Mouse (Mus musculus): ENCODE data around the gene Acsm3. TPM values are rescaled to one million over a fixed set of nuclear protein-coding genes. Genes with fewer than 3 reads are reported as not detected.

The Acsm3 gene
- total RNA-seq, 1 experiment: not detected

GRCm38 (mm10) chr7:119764377-119764776 is 3.7 kb downstream of the Acsm3 start:
- Histone ChIP-seq H3K9ac (ENCODE audit: insufficient read depth, low read depth, low read length, poor library complexity, severe bottlenecking) (no peak overlapping the region), H3K36me3 (ENCODE audit: control insufficient read depth, insufficient read depth, low read length, poor library complexity, severe bottlenecking) (no peaks in the 10 kb centered on the region), H3K9me3 (ENCODE audit: control insufficient read depth, insufficient read depth, low read depth, low read length) (no peaks in the 10 kb centered on the region), H3K4me1 (ENCODE audit: control insufficient read depth in 2 of 2, insufficient read depth in 2 of 2, low read length in 2 of 2, poor library complexity in 1 of 2) (no peaks in the 10 kb centered on the region), H3K4me3 (ENCODE audit: insufficient read depth in 1 of 2, low read depth in 1 of 2, low read length in 2 of 2, poor library complexity in 1 of 2, severe bottlenecking in 1 of 2) (no peak overlapping the region), H3K27ac (ENCODE audit: insufficient read depth, low read depth, low read length, poor library complexity, severe bottlenecking) (no peak overlapping the region)
- TF ChIP-seq CHD2 (IDR thresholded peaks at IDR 0.05; ENCODE audit: low read depth, low read length) (no peak), ZC3H11A (IDR thresholded peaks at IDR 0.05; ENCODE audit: borderline replicate concordance, low read depth, low read length) (no peak), ZNF384 (IDR thresholded peaks at IDR 0.05; ENCODE audit: low read depth, low read length) (no peak), MAFK (IDR thresholded peaks at IDR 0.05; ENCODE audit: insufficient read depth, low read depth, low read length) (no peak), HCFC1 (IDR thresholded peaks at IDR 0.05; ENCODE audit: borderline replicate concordance, insufficient read depth, low read length) (no peak)
- in situ Hi-C loops (cut with MboI; ENCODE audit: low sequenced_read_pairs in 2 of 2, unreplicated experiment in 2 of 2): no loop called here
- DNase-seq (ENCODE audit: low read depth, low spot score): no peak

DNA sequence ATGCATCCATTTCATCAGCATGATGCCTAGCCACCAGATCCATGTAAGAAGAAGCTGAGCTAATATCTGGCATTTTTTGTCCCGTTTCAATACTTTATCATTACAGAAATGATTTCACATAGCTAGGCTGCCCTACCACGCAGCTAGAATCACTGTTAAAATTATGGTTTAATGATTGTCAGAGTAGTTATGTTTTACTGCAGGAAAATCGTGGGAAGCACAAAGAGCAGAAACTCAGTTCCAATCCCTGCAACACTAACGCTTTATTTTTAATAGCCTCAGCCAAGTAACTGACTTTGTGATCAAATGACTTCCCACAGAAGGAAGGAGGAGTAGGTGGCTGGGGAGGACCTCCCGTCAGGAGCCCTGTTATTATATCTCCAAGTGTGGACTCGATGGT is 6.3 kb downstream of the Acsm3 start:
- Histone ChIP-seq H3K9me3 (ENCODE audit: control insufficient read depth, insufficient read depth, low read depth, low read length) (no peaks in the 10 kb centered on the region), H3K36me3 (ENCODE audit: control insufficient read depth, insufficient read depth, low read length, poor library complexity, severe bottlenecking) (no peaks in the 10 kb centered on the region), H3K27ac (ENCODE audit: insufficient read depth, low read depth, low read length, poor library complexity, severe bottlenecking) (no peak overlapping the region), H3K9ac (ENCODE audit: insufficient read depth, low read depth, low read length, poor library complexity, severe bottlenecking) (no peak overlapping the region), H3K4me1 (ENCODE audit: control insufficient read depth in 2 of 2, insufficient read depth in 2 of 2, low read length in 2 of 2, poor library complexity in 1 of 2) (no peaks in the 10 kb centered on the region), H3K4me3 (ENCODE audit: insufficient read depth in 1 of 2, low read depth in 1 of 2, low read length in 2 of 2, poor library complexity in 1 of 2, severe bottlenecking in 1 of 2) (no peak overlapping the region)
- no peak for TF ChIP-seq MAFK (IDR thresholded peaks at IDR 0.05; ENCODE audit: insufficient read depth, low read depth, low read length)
- no peak for TF ChIP-seq ZC3H11A (IDR thresholded peaks at IDR 0.05; ENCODE audit: borderline replicate concordance, low read depth, low read length)
- TF ChIP-seq ZNF384 (IDR thresholded peaks at IDR 0.05; ENCODE audit: low read depth, low read length): no peak
- no peak for TF ChIP-seq HCFC1 (IDR thresholded peaks at IDR 0.05; ENCODE audit: borderline replicate concordance, insufficient read depth, low read length)
- no peak for TF ChIP-seq CHD2 (IDR thresholded peaks at IDR 0.05; ENCODE audit: low read depth, low read length)
- no peak for DNase-seq (ENCODE audit: low read depth, low spot score)
- in situ Hi-C loops (cut with MboI; ENCODE audit: low sequenced_read_pairs in 2 of 2, unreplicated experiment in 2 of 2): no loop called here

DNA sequence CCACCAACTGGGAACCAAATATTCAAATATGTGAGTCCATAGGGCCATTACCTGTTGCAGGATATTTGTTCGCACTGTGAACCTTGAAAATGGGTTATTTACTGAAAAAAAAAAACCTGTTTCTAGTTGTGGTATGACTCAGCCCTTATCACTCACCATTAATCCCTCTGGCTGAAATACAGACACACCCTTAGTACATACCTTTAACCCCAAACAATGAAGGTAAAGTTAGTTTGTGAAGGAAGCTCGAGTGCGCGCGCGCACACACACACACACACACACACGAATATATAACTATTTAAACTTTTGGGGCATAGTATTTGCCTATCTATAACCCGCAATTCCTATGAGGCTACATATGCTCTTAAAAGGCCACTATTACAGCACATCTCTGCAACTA is 9.2 kb downstream of the Acsm3 start:
- Histone ChIP-seq H3K4me1 (ENCODE audit: control insufficient read depth in 2 of 2, insufficient read depth in 2 of 2, low read length in 2 of 2, poor library complexity in 1 of 2) (no peaks in the 10 kb centered on the region), H3K36me3 (ENCODE audit: control insufficient read depth, insufficient read depth, low read length, poor library complexity, severe bottlenecking) (no peaks in the 10 kb centered on the region), H3K4me3 (ENCODE audit: insufficient read depth in 1 of 2, low read depth in 1 of 2, low read length in 2 of 2, poor library complexity in 1 of 2, severe bottlenecking in 1 of 2) (no peak overlapping the region), H3K9ac (ENCODE audit: insufficient read depth, low read depth, low read length, poor library complexity, severe bottlenecking) (no peak overlapping the region), H3K27ac (ENCODE audit: insufficient read depth, low read depth, low read length, poor library complexity, severe bottlenecking) (no peak overlapping the region), H3K9me3 (ENCODE audit: control insufficient read depth, insufficient read depth, low read depth, low read length) (no peaks in the 10 kb centered on the region)
- in situ Hi-C loops (cut with MboI; ENCODE audit: low sequenced_read_pairs in 2 of 2, unreplicated experiment in 2 of 2): no loop called here
- TF ChIP-seq ZC3H11A (IDR thresholded peaks at IDR 0.05; ENCODE audit: borderline replicate concordance, low read depth, low read length): no peak
- TF ChIP-seq ZNF384 (IDR thresholded peaks at IDR 0.05; ENCODE audit: low read depth, low read length): no peak
- TF ChIP-seq MAFK (IDR thresholded peaks at IDR 0.05; ENCODE audit: insufficient read depth, low read depth, low read length): no peak
- no peak for TF ChIP-seq HCFC1 (IDR thresholded peaks at IDR 0.05; ENCODE audit: borderline replicate concordance, insufficient read depth, low read length)
- TF ChIP-seq CHD2 (IDR thresholded peaks at IDR 0.05; ENCODE audit: low read depth, low read length): no peak
- no peak for DNase-seq (ENCODE audit: low read depth, low spot score)

DNA sequence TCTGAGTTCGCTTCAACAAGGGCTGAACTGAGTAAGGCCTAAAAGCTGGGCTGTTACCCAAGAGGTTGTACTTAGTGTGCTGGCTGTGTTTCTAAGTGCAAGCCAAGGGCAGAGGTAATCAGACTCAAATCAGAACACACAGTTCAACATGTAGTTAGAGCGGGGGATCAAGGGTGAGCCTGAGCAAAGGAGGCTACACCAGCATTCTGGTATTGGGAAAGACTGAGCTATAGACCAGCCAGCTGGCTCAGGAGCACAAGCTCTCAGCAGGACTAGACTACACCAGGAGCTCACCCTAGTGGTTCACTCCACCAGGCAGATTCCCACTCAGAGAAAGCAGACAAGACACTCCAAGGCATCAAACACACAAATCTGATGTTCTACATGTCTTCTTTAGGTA is 22.7 kb downstream of the Acsm3 start:
- Histone ChIP-seq H3K4me1 (ENCODE audit: control insufficient read depth in 2 of 2, insufficient read depth in 2 of 2, low read length in 2 of 2, poor library complexity in 1 of 2) (no peaks in the 10 kb centered on the region), H3K9ac (ENCODE audit: insufficient read depth, low read depth, low read length, poor library complexity, severe bottlenecking) (no peak overlapping the region), H3K4me3 (ENCODE audit: insufficient read depth in 1 of 2, low read depth in 1 of 2, low read length in 2 of 2, poor library complexity in 1 of 2, severe bottlenecking in 1 of 2) (no peak overlapping the region), H3K36me3 (ENCODE audit: control insufficient read depth, insufficient read depth, low read length, poor library complexity, severe bottlenecking) (peaks cover 9% of the 10 kb centered on the region), H3K9me3 (ENCODE audit: control insufficient read depth, insufficient read depth, low read depth, low read length) (no peaks in the 10 kb centered on the region), H3K27ac (ENCODE audit: insufficient read depth, low read depth, low read length, poor library complexity, severe bottlenecking) (no peak overlapping the region)
- TF ChIP-seq CHD2 (IDR thresholded peaks at IDR 0.05; ENCODE audit: low read depth, low read length): no peak
- TF ChIP-seq ZC3H11A (IDR thresholded peaks at IDR 0.05; ENCODE audit: borderline replicate concordance, low read depth, low read length): no peak
- no peak for TF ChIP-seq ZNF384 (IDR thresholded peaks at IDR 0.05; ENCODE audit: low read depth, low read length)
- no peak for TF ChIP-seq MAFK (IDR thresholded peaks at IDR 0.05; ENCODE audit: insufficient read depth, low read depth, low read length)
- no peak for TF ChIP-seq HCFC1 (IDR thresholded peaks at IDR 0.05; ENCODE audit: borderline replicate concordance, insufficient read depth, low read length)
- DNase-seq (ENCODE audit: low read depth, low spot score): no peak
- in situ Hi-C loops (cut with MboI; ENCODE audit: low sequenced_read_pairs in 2 of 2, unreplicated experiment in 2 of 2): no loop called here

DNA sequence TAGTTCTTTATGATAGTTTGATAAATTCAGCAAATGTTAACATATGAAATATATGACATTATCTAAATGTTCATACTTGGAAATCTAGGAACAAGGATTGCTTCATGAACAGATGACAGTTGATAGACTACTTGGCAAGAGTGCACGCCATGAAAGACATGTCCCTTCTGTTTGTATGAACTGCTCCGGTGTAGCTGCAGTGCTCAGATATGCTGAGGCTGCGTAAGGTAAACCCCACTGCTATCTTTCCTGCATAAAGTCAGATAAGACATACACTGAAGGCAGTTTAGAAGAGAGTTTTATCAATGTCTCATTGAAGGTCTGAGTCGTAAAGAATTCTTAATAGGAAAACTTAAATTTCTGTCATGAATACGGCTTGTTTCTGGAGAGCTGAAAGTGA is 24.2 kb downstream of the Acsm3 start:
- H3K9me3 ChIP-seq (ENCODE audit: control insufficient read depth, insufficient read depth, low read depth, low read length): no peaks in the 10 kb centered on the region
- no peak for DNase-seq (ENCODE audit: low read depth, low spot score)
- H3K4me3 ChIP-seq (ENCODE audit: insufficient read depth in 1 of 2, low read depth in 1 of 2, low read length in 2 of 2, poor library complexity in 1 of 2, severe bottlenecking in 1 of 2): no peak overlapping the region
- no peaks in the 10 kb centered on the region for H3K4me1 ChIP-seq (ENCODE audit: control insufficient read depth in 2 of 2, insufficient read depth in 2 of 2, low read length in 2 of 2, poor library complexity in 1 of 2)
- peaks cover 14% of the 10 kb centered on the region for H3K36me3 ChIP-seq (ENCODE audit: control insufficient read depth, insufficient read depth, low read length, poor library complexity, severe bottlenecking)
- H3K27ac ChIP-seq (ENCODE audit: insufficient read depth, low read depth, low read length, poor library complexity, severe bottlenecking): no peak overlapping the region
- H3K9ac ChIP-seq (ENCODE audit: insufficient read depth, low read depth, low read length, poor library complexity, severe bottlenecking): no peak overlapping the region
- no peak for TF ChIP-seq ZC3H11A (IDR thresholded peaks at IDR 0.05; ENCODE audit: borderline replicate concordance, low read depth, low read length)
- TF ChIP-seq MAFK (IDR thresholded peaks at IDR 0.05; ENCODE audit: insufficient read depth, low read depth, low read length): no peak
- TF ChIP-seq ZNF384 (IDR thresholded peaks at IDR 0.05; ENCODE audit: low read depth, low read length): no peak
- no peak for TF ChIP-seq CHD2 (IDR thresholded peaks at IDR 0.05; ENCODE audit: low read depth, low read length)
- TF ChIP-seq HCFC1 (IDR thresholded peaks at IDR 0.05; ENCODE audit: borderline replicate concordance, insufficient read depth, low read length): no peak
- in situ Hi-C loops (cut with MboI; ENCODE audit: low sequenced_read_pairs in 2 of 2, unreplicated experiment in 2 of 2): no loop called here
